Mouse (Mus musculus): ENCODE results near the gene Ank3. TPM values are rescaled to one million over a fixed set of nuclear protein-coding genes. Genes with fewer than 3 reads are reported as not detected.

Ank3 gene
- polyA plus RNA-seq, 1 experiment from 2014 or later: 68.1 TPM

GRCm38 (mm10) chr10:69950236-69950918 lies 551.8 kb downstream of the Ank3 start:
- Histone ChIP-seq H3K27me3 (no peaks in the 10 kb centered on the region), H3K36me3 (replicated peaks) (peaks cover 3% of the 10 kb centered on the region; the same call in 1 of the 2 replicates), H3K9me3 (no peaks in the 10 kb centered on the region), H3K4me2 (no peak overlapping the region), H3K4me1 (peaks cover 7% of the 10 kb centered on the region), H3K4me3 (replicated peaks) (no peak overlapping the region), H3K27ac (no peak overlapping the region), H3K9ac (no peak overlapping the region)
- 94% methylated on average over 11 of the region's 11 CpGs for WGBS
- no peak for ATAC-seq (ENCODE audit: low FRiP score)

GRCm38 (mm10) chr10:69950919-69951236 lies 552.3 kb downstream of the Ank3 start:
- ATAC-seq (ENCODE audit: low FRiP score): no peak
- Histone ChIP-seq H3K9ac (no peak overlapping the region), H3K27ac (no peak overlapping the region), H3K4me1 (peaks cover 2% of the 10 kb centered on the region), H3K4me3 (replicated peaks) (no peak overlapping the region), H3K9me3 (no peaks in the 10 kb centered on the region), H3K4me2 (no peak overlapping the region), H3K36me3 (replicated peaks) (peaks cover 6% of the 10 kb centered on the region; the same call in 1 of the 2 replicates), H3K27me3 (no peaks in the 10 kb centered on the region)
- 91% methylated on average over 9 of the region's 9 CpGs for WGBS

- WGBS: 85% methylated on average over 4 of the region's 4 CpGs
- no peaks in the 10 kb centered on the region for H3K27me3 ChIP-seq
Observed at GRCm38 (mm10) chr10:69951426-69951825, 552.9 kb downstream of the Ank3 start.

GRCm38 (mm10) chr10:69952316-69952715 lies 553.7 kb downstream of the Ank3 start:
- Histone ChIP-seq H3K9ac (no peak overlapping the region), H3K4me1 (no peaks in the 10 kb centered on the region), H3K36me3 (replicated peaks) (peaks cover 8% of the 10 kb centered on the region; the same call in 1 of the 2 replicates), H3K27me3 (no peaks in the 10 kb centered on the region), H3K4me3 (replicated peaks) (no peak overlapping the region), H3K4me2 (no peak overlapping the region), H3K27ac (no peak overlapping the region), H3K9me3 (no peaks in the 10 kb centered on the region)
- 93% methylated on average over 1 of the region's 1 CpGs for WGBS
- no peak for ATAC-seq (ENCODE audit: low FRiP score)

More at GRCm38 (mm10) chr10:69951426-69951825, 552.9 kb downstream of the Ank3 start:
- ATAC-seq (ENCODE audit: low FRiP score): no peak
- Histone ChIP-seq H3K9me3 (no peaks in the 10 kb centered on the region), H3K4me3 (replicated peaks) (no peak overlapping the region), H3K27ac (no peak overlapping the region), H3K4me1 (no peaks in the 10 kb centered on the region), H3K9ac (no peak overlapping the region), H3K4me2 (no peak overlapping the region), H3K36me3 (replicated peaks) (peaks cover 8% of the 10 kb centered on the region; the same call in 1 of the 2 replicates)

GRCm38 (mm10) chr10:69954657-69955267 lies 556.2 kb downstream of the Ank3 start:
- Histone ChIP-seq H3K36me3 (replicated peaks) (peaks cover 11% of the 10 kb centered on the region; the same call in 1 of the 2 replicates), H3K4me3 (replicated peaks) (no peak overlapping the region), H3K27me3 (no peaks in the 10 kb centered on the region), H3K4me1 (no peaks in the 10 kb centered on the region), H3K9ac (no peak overlapping the region), H3K27ac (no peak overlapping the region), H3K9me3 (no peaks in the 10 kb centered on the region), H3K4me2 (no peak overlapping the region)
- no peak for ATAC-seq (ENCODE audit: low FRiP score)
- 94% methylated on average over 9 of the region's 9 CpGs for WGBS

- no peak overlapping the region for H3K27ac ChIP-seq
- 90% methylated on average over 7 of the region's 7 CpGs for WGBS
- H3K4me2 ChIP-seq: no peak overlapping the region
Observed at GRCm38 (mm10) chr10:69962226-69962625, 563.7 kb downstream of the Ank3 start.

GRCm38 (mm10) chr10:69962976-69963375 lies 564.4 kb downstream of the Ank3 start:
- H3K9ac ChIP-seq: no peak overlapping the region
- H3K4me2 ChIP-seq: no peak overlapping the region
- H3K4me3 ChIP-seq (replicated peaks): no peak overlapping the region
- H3K36me3 ChIP-seq (replicated peaks): peaks cover 3% of the 10 kb centered on the region; the same call in 1 of the 2 replicates
- no peaks in the 10 kb centered on the region for H3K9me3 ChIP-seq
- no peak for ATAC-seq (ENCODE audit: low FRiP score)
- H3K4me1 ChIP-seq: no peaks in the 10 kb centered on the region
- no peak overlapping the region for H3K27ac ChIP-seq
- no peaks in the 10 kb centered on the region for H3K27me3 ChIP-seq
- WGBS: 81% methylated on average over 7 of the region's 7 CpGs

More at GRCm38 (mm10) chr10:69962226-69962625, 563.7 kb downstream of the Ank3 start:
- no peak overlapping the region for H3K4me3 ChIP-seq (replicated peaks)
- H3K36me3 ChIP-seq (replicated peaks): peaks cover 3% of the 10 kb centered on the region; the same call in 1 of the 2 replicates
- no peaks in the 10 kb centered on the region for H3K9me3 ChIP-seq
- no peaks in the 10 kb centered on the region for H3K4me1 ChIP-seq
- no peak overlapping the region for H3K9ac ChIP-seq
- ATAC-seq (ENCODE audit: low FRiP score): no peak
- H3K27me3 ChIP-seq: no peaks in the 10 kb centered on the region

- 0 out of 2 replicates have a peak, but pooled peaks cover 3% of the 10 kb centered on the region for H3K36me3 ChIP-seq (replicated peaks)
- H3K4me1 ChIP-seq: no peaks in the 10 kb centered on the region
- no peak overlapping the region for H3K9ac ChIP-seq
- H3K4me2 ChIP-seq: no peak overlapping the region
- H3K27me3 ChIP-seq: no peaks in the 10 kb centered on the region
- H3K9me3 ChIP-seq: no peaks in the 10 kb centered on the region
- no peak overlapping the region for H3K4me3 ChIP-seq (replicated peaks)
- ATAC-seq (ENCODE audit: low FRiP score): no peak
- H3K27ac ChIP-seq: no peak overlapping the region
- 11% methylated on average over 5 of the region's 5 CpGs for WGBS
Observed at GRCm38 (mm10) chr10:69964611-69965010, 566.0 kb downstream of the Ank3 start.

- Histone ChIP-seq H3K36me3 (replicated peaks) (0 out of 2 replicates have a peak, but pooled peaks cover 5% of the 10 kb centered on the region), H3K27ac (no peak overlapping the region), H3K4me2 (no peak overlapping the region), H3K4me3 (replicated peaks) (no peak overlapping the region), H3K4me1 (no peaks in the 10 kb centered on the region), H3K9ac (no peak overlapping the region), H3K9me3 (no peaks in the 10 kb centered on the region), H3K27me3 (no peaks in the 10 kb centered on the region)
- WGBS: 81% methylated on average over 6 of the region's 6 CpGs
- ATAC-seq (ENCODE audit: low FRiP score): no peak
Observed at GRCm38 (mm10) chr10:69965085-69965484, 566.5 kb downstream of the Ank3 start.

- WGBS: 82% methylated on average over 4 of the region's 4 CpGs
- Histone ChIP-seq H3K9ac (no peak overlapping the region), H3K27me3 (no peaks in the 10 kb centered on the region), H3K4me2 (no peak overlapping the region), H3K4me1 (no peaks in the 10 kb centered on the region), H3K4me3 (replicated peaks) (no peak overlapping the region), H3K36me3 (replicated peaks) (0 out of 2 replicates have a peak, but pooled peaks cover 5% of the 10 kb centered on the region), H3K9me3 (no peaks in the 10 kb centered on the region), H3K27ac (no peak overlapping the region)
- ATAC-seq (ENCODE audit: low FRiP score): no peak
Observed at GRCm38 (mm10) chr10:69967994-69968393, 569.4 kb downstream of the Ank3 start.

GRCm38 (mm10) chr10:69979636-69980035 lies 581.1 kb downstream of the Ank3 start:
- H3K27ac ChIP-seq: no peak overlapping the region
- H3K4me3 ChIP-seq (replicated peaks): no peak overlapping the region
- H3K9ac ChIP-seq: no peak overlapping the region
- no peaks in the 10 kb centered on the region for H3K9me3 ChIP-seq
- no peak overlapping the region for H3K4me2 ChIP-seq
- H3K4me1 ChIP-seq: no peaks in the 10 kb centered on the region
- H3K36me3 ChIP-seq (replicated peaks): peaks cover 32% of the 10 kb centered on the region
- no peak for ATAC-seq (ENCODE audit: low FRiP score)
- no peaks in the 10 kb centered on the region for H3K27me3 ChIP-seq
- 94% methylated on average over 2 of the region's 2 CpGs for WGBS

GRCm38 (mm10) chr10:69981386-69982097 lies 583.0 kb downstream of the Ank3 start:
- Histone ChIP-seq H3K4me2 (no peak overlapping the region), H3K9me3 (no peaks in the 10 kb centered on the region), H3K4me1 (no peaks in the 10 kb centered on the region), H3K27me3 (no peaks in the 10 kb centered on the region), H3K36me3 (replicated peaks) (peaks cover 21% of the 10 kb centered on the region), H3K9ac (no peak overlapping the region), H3K27ac (no peak overlapping the region), H3K4me3 (replicated peaks) (no peak overlapping the region)
- WGBS: 77% methylated on average over 21 of the region's 21 CpGs
- ATAC-seq (ENCODE audit: low FRiP score): no peak
